Mouse (Mus musculus) midbrain, embryonic 11.5 days (tissue): ENCODE measurements around the gene Fblim1. TPM values are rescaled to one million over a fixed set of nuclear protein-coding genes. Genes with fewer than 3 reads are reported as not detected.

Experiments
- ATAC-seq: fragments of 200-750 bp; cut with Nextera tagmentation; 2 replicates; pipeline ENCODE4 v1.8.0; 2017; ENCODE audit warnings: moderate TSS enrichment, moderate library complexity; ENCODE audit not compliant: low FRiP score
- DNase-seq: peaks from one replicate; pipeline ENCODE4 v3.0.0; 2015; ENCODE audit warnings: low spot score; ENCODE audit errors: missing footprints
- H3K27ac ChIP-seq: fragments of 300-500 bp; sonication (generic); 2 replicates; pipeline ENCODE4 v1.5.1; 2014; ENCODE audit warnings: low read depth, low read length
- H3K27me3 ChIP-seq: fragments of 300-500 bp; sonication (generic); 2 replicates; pipeline ENCODE4 v1.6.1; 2014; ENCODE audit warnings: mild to moderate bottlenecking, low read length, moderate library complexity, mixed read lengths; ENCODE audit not compliant: control insufficient read depth, insufficient read depth
- H3K36me3 ChIP-seq: fragments of 300-500 bp; sonication (generic); 2 replicates; pipeline ENCODE4 v1.6.1; 2014; ENCODE audit warnings: mild to moderate bottlenecking, low read length, moderate library complexity, mixed read lengths; ENCODE audit not compliant: control insufficient read depth, insufficient read depth
- H3K4me1 ChIP-seq: fragments of 300-500 bp; sonication (generic); 2 replicates; pipeline ENCODE4 v1.6.1; 2014; ENCODE audit warnings: low read length; ENCODE audit not compliant: control insufficient read depth, insufficient read depth
- H3K4me2 ChIP-seq: fragments of 300-500 bp; sonication (generic); 2 replicates; pipeline ENCODE4 v1.6.1; 2014; ENCODE audit warnings: mild to moderate bottlenecking, moderate library complexity
- H3K4me3 ChIP-seq: fragments of 300-500 bp; sonication (generic); 2 replicates; pipeline ENCODE4 v1.5.1; 2014; ENCODE audit warnings: low read depth, low read length
- H3K9ac ChIP-seq: fragments of 300-500 bp; sonication (generic); 2 replicates; pipeline ENCODE4 v1.6.1; 2014; ENCODE audit warnings: low read length
- H3K9me3 ChIP-seq: fragments of 300-500 bp; sonication (generic); 2 replicates; pipeline ENCODE4 v1.6.1; 2016; ENCODE audit warnings: low read length; ENCODE audit not compliant: control insufficient read depth
- WGBS: fragments of 180-500 bp; shearing (Covaris S2); extraction: QIAGEN DNeasy Blood & Tissue Kit; methylation state at CpG from one replicate; pipeline ENCODE4 v1.1.7; 2014; 5-methylcytosine and 5-hydroxymethylcytosine counted together
- polyA plus RNA-seq: library from polyadenylated mRNA; unstranded; fragments of >200 nt; fragmentation: Nextera tagmentation; extraction: Ambion mirVana; gene quantifications from 2 replicates; pipeline ENCODE4 v1.2.1, GENCODE M21; 2014

The Fblim1 gene
- polyA plus RNA-seq, 1 experiment from 2014 or later: 20.0 TPM

DNA sequence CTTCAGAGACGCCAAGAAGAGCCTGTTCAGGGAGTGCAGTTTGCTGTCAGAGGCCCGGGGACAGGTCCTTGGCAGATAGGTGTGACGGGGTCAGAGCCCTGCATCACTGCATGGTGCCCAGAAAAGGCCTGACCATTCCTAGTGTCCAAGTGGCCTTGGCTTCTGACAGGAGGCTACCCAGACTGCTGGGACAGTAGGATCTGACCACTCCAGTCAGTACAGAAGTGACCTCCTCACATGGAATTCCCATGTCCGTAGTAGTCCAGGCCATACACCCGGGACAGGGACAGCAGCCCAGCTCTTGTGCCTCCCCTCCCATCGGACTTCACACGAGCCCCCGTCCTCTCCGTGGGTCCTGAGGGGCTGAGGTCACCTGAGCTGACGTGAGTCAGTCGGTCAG is 24.1 kb upstream of the Fblim1 start:
- Histone ChIP-seq H3K27ac (no peak overlapping the region), H3K36me3 (peaks cover 33% of the 10 kb centered on the region), H3K4me2 (no peak overlapping the region), H3K4me3 (no peak overlapping the region), H3K4me1 (no peaks in the 10 kb centered on the region), H3K9ac (no peak overlapping the region), H3K27me3 (no peaks in the 10 kb centered on the region), H3K9me3 (no peaks in the 10 kb centered on the region)
- no peak for ATAC-seq
- no peak for DNase-seq
- WGBS: 91% methylated on average over 11 of the region's 11 CpGs

GRCm38 (mm10) chr4:141628661-141629060 is 22.8 kb upstream of the Fblim1 start:
- Histone ChIP-seq H3K27me3 (no peaks in the 10 kb centered on the region), H3K9ac (no peak overlapping the region), H3K9me3 (no peaks in the 10 kb centered on the region), H3K36me3 (peaks cover 33% of the 10 kb centered on the region), H3K27ac (no peak overlapping the region), H3K4me2 (no peak overlapping the region), H3K4me3 (no peak overlapping the region), H3K4me1 (no peaks in the 10 kb centered on the region)
- 89% methylated on average over 14 of the region's 14 CpGs for WGBS
- ATAC-seq (no peak), DNase-seq (no peak)

DNA sequence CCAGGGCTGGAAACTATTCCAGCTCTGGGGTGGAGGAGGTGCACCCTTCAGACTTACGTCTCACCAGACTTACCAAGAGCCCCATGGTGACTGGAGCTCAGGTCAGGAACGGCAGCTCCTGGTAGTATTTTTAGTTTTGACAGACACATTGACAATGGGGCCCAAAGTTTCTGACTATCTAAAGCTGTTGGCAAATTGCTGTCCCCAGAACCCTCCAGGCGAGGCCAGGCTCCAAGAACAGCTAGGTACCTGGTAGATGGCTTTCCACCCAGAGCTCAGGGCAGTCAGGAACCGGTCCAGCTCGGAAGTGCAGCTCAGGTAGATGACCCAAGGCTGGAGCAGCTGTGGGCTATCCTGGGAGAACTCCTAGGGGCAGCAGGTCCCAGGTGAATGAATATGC is 21.6 kb upstream of the Fblim1 start:
- Histone ChIP-seq H3K9me3 (no peaks in the 10 kb centered on the region), H3K36me3 (peaks cover 31% of the 10 kb centered on the region), H3K4me1 (no peaks in the 10 kb centered on the region), H3K4me2 (no peak overlapping the region), H3K27ac (no peak overlapping the region), H3K27me3 (no peaks in the 10 kb centered on the region), H3K9ac (no peak overlapping the region), H3K4me3 (no peak overlapping the region)
- DNase-seq (no peak), ATAC-seq (no peak)
- WGBS: 89% methylated on average over 5 of the region's 5 CpGs

DNA sequence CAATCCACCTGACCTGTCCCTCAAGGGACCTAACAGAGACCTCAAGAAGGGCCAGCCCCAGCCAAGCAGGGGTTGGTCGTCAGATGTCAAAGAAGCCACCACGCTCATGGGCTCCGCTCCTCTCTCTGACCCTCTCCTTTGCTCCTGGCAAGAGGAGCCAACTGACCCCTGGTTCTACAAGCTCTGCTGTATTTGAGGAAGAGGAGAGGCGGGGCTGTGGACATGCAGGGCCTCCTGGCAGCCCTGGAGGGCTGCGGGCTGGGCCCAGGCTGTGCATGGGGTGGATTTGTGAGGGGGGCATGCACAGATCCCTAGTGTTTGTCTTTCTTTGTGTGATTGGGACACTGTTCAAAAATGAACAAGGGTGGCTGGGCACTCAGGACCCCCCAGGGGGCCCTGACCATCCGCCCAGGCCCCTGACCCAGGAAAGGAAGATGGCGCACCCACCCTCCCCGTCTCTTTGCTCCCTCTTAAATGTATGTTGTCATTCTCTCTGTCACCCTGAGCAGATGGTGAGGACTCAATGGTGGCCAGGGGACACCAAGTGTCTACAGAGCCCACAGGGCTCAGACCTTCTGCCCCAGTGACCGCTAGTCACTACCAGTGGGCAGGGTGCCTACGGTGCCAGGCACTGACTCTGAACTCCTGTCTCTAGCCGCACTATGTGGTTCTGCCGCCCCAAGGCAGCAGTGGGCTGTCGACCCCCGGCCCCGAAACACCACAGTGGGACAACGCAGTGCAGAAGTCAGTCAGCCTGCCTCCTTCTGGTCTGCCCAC is 20.1 kb upstream of the Fblim1 start:
- Histone ChIP-seq H3K36me3 (peaks cover 18% of the 10 kb centered on the region), H3K27me3 (no peaks in the 10 kb centered on the region), H3K9ac (no peak overlapping the region), H3K4me1 (no peaks in the 10 kb centered on the region), H3K27ac (no peak overlapping the region), H3K4me2 (no peak overlapping the region), H3K9me3 (no peaks in the 10 kb centered on the region), H3K4me3 (no peak overlapping the region)
- whole genome bisulfite sequencing: 90% methylated on average over 16 of the region's 16 CpGs
- DNase-seq (no peak), ATAC-seq (no peak)

GRCm38 (mm10) chr4:141624983-141625773 is 19.3 kb upstream of the Fblim1 start:
- Histone ChIP-seq H3K27me3 (no peaks in the 10 kb centered on the region), H3K9me3 (no peaks in the 10 kb centered on the region), H3K4me2 (no peak overlapping the region), H3K36me3 (peaks cover 13% of the 10 kb centered on the region), H3K4me1 (no peaks in the 10 kb centered on the region), H3K4me3 (no peak overlapping the region), H3K27ac (no peak overlapping the region), H3K9ac (no peak overlapping the region)
- ATAC-seq: no peak
- 80% methylated on average over 19 of the region's 19 CpGs for WGBS
- no peak for DNase-seq

DNA sequence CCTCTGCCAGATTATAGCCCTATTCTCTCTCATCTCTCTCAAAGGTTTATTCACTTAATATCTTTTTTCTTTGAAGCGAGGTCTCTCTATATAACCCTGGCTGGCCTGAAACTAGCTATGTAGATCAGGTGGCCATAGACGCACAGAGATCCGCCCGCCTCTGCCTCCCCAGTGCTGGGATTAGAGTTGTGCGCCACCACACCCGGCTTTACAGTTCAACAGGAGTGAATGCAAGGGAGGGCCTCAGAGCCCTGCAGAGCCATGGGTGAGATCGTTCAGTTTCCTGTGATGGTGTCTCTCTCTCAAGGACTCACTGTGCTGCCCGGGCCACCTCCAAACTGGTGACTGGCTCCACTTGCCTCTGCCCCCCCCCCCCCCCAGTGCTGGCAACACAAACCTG is 18.2 kb upstream of the Fblim1 start:
- no peak for ATAC-seq
- H3K4me1 ChIP-seq: no peaks in the 10 kb centered on the region
- no peak overlapping the region for H3K27ac ChIP-seq
- no peak overlapping the region for H3K4me3 ChIP-seq
- DNase-seq: no peak
- WGBS: 87% methylated on average over 8 of the region's 8 CpGs
- no peak overlapping the region for H3K9ac ChIP-seq
- H3K27me3 ChIP-seq: no peaks in the 10 kb centered on the region
- H3K4me2 ChIP-seq: no peak overlapping the region
- peaks cover 4% of the 10 kb centered on the region; the same call in 1 of the 2 replicates for H3K36me3 ChIP-seq
- no peaks in the 10 kb centered on the region for H3K9me3 ChIP-seq

GRCm38 (mm10) chr4:141623666-141624065 is 17.8 kb upstream of the Fblim1 start, which contains the start of gene Slc25a34:
Slc25a34 (minus strand) TSS chr4:141623821.
- ATAC-seq: no peak
- no peak within 1 kb of the TSS for H3K27ac ChIP-seq
- WGBS: 56% methylated on average over 1 of the region's 1 CpGs
- peaks cover 4% of the 10 kb centered on the region; the same call in 1 of the 2 replicates for H3K36me3 ChIP-seq
- no peaks in the 10 kb centered on the region for H3K27me3 ChIP-seq
- no peak within 1 kb of the TSS for H3K4me2 ChIP-seq
- H3K9ac ChIP-seq: no peak within 1 kb of the TSS
- H3K9me3 ChIP-seq: no peaks in the 10 kb centered on the region
- H3K4me3 ChIP-seq: no peak within 1 kb of the TSS
- no peaks in the 10 kb centered on the region for H3K4me1 ChIP-seq
- no peak for DNase-seq

- no peak overlapping the region for H3K9ac ChIP-seq
- H3K4me3 ChIP-seq: no peak overlapping the region
- H3K4me1 ChIP-seq: peaks cover 1% of the 10 kb centered on the region; the same call in 1 of the 2 replicates
- H3K27ac ChIP-seq: no peak overlapping the region
- H3K4me2 ChIP-seq: no peak overlapping the region
- H3K36me3 ChIP-seq: peaks cover 4% of the 10 kb centered on the region; the same call in 1 of the 2 replicates
- 91% methylated on average over 11 of the region's 11 CpGs for WGBS
- no peak for ATAC-seq
- no peak for DNase-seq
- H3K27me3 ChIP-seq: no peaks in the 10 kb centered on the region; the same call in 1 of the 2 replicates
- H3K9me3 ChIP-seq: no peaks in the 10 kb centered on the region
Measured at GRCm38 (mm10) chr4:141623037-141623436, 17.1 kb upstream of the Fblim1 start.

- Histone ChIP-seq H3K4me1 (peaks cover 5% of the 10 kb centered on the region), H3K4me3 (no peak overlapping the region)
- 87% methylated on average over 5 of the region's 5 CpGs for WGBS
Measured at GRCm38 (mm10) chr4:141622580-141622979, 16.7 kb upstream of the Fblim1 start.

More at GRCm38 (mm10) chr4:141622580-141622979, 16.7 kb upstream of the Fblim1 start:
- H3K27ac ChIP-seq: no peak overlapping the region
- no peak overlapping the region for H3K9ac ChIP-seq
- no peak overlapping the region for H3K4me2 ChIP-seq
- H3K9me3 ChIP-seq: no peaks in the 10 kb centered on the region
- ATAC-seq: no peak
- no peak for DNase-seq
- peaks cover 4% of the 10 kb centered on the region; the same call in 1 of the 2 replicates for H3K36me3 ChIP-seq
- no peaks in the 10 kb centered on the region; the same call in 1 of the 2 replicates for H3K27me3 ChIP-seq
